Mouse (Mus musculus) ovary, postnatal 36 days (tissue): ENCODE results near the gene Vsig1.

Experiments
- DNase-seq: peaks from one replicate; pipeline ENCODE4 v3.0.0; 2022; ENCODE audit warnings: low spot score, mixed read lengths

Gene Vsig1

DNA sequence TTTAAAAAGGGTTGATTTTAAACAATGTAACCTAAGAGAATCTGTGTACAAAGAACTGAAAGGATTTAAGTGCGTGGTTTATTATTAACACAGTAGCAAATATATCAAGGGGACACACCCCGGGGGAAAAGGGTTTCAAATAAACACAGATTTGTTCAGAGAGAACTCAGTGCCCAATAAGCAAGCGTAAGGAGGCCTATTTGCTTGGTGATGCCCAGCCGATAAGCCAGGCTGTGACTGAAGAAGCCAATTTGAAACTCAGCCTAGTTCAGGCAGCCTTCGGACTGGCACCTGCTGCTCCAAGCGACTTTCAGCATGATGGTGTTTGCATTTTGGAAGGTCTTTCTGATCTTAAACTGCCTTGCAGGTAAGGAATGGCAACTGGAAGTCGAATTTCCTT lies at the start of gene Vsig1:
Vsig1 (plus strand) TSS at position 249 of the 400 bp plus-strand sequence.
- no peak for DNase-seq

DNA sequence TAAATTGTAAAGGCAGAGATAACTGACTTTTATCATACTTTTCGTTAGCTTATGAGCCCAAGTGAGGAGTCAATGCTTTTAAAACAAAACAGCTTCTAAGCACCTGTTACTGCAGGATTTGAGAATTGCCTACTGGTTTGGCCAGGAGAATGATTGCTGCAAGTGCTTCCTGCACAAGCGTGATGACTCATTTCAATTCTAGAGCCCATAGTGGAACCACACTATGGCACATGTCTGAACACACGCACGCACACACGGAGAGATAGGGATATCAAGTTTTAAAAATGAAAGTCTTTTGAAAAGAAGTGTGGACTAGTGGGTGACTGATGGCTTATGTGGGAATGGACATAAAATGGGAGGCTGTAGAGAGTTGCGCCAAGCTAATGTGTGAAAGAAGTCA lies 44.6 kb upstream of the Vsig1 start:
- no peak for DNase-seq

DNA sequence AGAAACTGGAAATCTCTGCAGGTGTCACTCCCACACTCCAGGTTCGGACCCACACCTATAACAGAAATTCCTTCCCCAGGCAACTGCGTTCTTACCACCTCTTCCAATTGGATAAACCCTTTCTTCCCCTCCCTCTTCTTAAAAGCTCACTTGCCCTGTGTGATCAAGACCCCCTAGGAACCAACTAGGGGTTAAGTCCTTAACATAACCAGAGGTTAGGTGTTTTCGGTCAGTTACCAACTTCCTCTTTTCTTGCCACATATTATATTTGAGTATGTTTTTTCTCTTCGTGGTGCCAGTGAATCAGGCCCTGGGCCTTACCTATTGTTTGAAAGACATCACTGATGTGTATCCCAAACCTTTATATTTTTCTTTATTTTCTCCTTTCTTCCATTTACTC lies 44.0 kb upstream of the Vsig1 start:
- no peak for DNase-seq

DNA sequence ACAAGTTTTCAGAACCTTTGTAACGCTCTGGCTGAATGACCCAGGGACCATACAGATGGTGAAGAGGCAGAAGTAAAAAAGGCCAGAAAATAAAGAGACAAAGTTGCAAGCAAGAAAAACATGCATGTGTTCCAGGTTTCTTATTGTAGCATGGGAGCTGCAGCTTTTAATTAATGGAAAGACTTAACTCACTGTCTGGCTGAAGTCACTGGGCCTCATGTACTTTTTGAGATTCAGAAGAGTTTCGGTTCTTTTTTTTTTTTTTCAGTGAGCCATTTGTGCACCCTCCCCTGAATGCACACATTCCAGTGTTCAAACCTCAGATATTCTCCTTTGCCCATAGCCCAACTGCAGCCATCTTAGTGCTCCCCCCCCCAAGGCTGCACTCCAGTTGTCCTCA lies 20.2 kb upstream of the Vsig1 start:
- DNase-seq = no peak

DNA sequence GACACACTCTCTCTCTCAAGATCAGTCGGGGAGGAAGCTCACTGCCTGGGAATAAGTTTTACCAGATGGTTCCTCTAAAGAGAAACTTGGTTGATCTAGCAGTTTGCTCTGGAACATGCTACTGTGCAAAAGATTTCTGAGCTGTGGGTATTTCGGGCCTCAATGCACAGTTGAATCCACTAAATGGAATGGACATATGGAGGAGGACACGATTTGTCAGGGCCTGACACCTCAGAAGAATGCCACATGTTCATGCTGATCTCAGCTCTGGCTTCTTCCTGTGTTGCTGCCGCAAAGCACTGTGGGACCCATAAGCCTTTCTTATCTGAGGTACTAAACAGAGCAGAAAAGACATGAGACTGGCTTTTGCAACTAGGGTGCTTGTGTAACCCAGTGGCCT lies 15.6 kb upstream of the Vsig1 start:
- DNase-seq = no peak

DNA sequence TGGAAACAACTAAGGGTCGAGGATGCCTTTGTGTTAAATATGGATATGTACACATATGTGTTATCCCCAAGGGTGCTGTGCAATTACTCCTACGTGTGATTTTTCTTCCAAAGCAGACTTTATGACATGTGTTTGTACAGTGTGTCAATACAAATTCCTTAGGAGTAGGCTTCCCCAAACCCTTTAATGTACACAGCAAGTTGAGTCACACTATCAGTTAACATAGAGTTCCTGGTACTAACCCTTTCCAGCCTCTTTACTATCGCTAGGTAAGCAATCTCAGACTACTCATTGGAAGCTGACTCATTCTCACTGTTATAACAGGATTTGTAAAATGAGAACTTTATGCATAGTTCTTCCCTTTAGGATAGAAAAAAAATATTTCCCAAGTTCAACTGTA lies 3.9 kb upstream of the Vsig1 start:
- no peak for DNase-seq

DNA sequence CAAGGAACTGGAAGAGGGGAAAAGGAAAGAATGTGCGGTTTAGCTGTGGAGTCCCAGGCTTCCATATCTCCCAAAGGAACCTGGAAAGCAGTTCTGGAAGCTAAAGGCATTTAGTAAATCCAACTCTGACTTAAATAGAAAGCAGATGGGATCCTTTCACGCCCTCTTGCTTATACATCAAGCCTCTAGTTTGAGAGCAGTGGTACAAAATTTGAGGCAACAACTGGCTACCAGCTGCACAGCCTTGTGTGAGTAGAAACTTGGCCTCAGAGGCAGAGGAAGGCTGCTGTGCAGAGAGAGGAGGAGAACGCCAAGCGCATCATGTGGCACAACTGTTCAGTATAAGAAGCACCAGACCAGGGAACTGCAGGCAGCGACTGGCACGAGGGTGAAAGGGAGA lies 13.9 kb downstream of the Vsig1 start:
- no peak for DNase-seq

DNA sequence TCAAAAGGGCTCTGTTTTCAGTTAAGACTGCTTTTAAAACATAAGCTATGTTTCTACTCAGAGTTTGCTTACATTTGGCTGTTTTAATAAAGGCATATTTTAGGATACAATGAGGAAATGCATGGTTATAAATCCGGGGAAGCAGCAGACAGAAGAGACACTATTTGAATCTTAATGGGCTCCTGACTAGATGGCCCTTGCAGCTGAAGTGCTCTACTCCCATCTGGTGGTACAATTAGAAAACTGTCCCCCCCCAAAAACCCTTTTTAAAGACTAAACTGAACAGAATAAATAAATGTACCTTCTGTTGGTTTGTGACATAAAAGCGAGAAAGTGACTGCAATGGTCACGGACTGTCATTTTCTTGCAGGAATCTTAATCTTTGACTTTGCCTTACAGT lies 24.7 kb downstream of the Vsig1 start:
- no peak for DNase-seq

DNA sequence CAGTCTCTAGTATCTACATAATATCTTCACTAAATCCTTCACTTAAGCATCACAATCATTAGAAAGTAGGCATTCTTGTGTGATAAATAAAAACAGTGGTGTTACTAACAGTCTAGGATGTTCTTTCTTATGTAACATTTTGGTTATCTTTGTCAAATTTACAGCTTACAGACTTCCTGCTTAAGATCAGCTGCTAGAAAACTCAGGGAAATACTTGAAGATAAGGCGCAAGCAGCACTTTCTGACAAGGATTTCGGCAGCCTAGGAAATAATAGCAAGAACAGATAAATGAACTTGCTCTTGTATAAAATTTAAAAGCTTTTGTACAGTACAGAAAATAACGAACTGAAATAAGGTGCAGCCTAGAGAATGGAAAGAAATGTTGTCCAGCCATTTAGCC lies 25.9 kb downstream of the Vsig1 start:
- no peak for DNase-seq

DNA sequence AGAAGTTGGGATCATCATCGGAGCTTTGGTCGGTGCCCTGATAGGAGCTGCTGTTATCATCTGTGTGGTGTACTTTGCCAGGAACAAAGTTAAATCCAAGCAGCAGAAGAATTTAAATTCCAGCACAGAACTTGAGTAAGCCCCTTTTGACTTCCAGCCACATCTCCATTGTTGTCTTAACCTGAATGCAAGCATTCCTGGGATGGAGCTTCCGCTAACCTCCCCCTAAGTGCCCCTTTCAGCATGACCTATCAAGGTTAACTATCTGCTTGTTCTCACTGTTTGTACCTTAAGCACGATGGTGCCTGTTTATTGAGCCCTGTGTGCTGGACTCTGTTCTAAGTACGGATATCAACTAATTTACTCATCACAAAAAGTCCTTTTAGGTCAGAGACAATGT lies 28.9 kb downstream of the Vsig1 start:
- no peak for DNase-seq

DNA sequence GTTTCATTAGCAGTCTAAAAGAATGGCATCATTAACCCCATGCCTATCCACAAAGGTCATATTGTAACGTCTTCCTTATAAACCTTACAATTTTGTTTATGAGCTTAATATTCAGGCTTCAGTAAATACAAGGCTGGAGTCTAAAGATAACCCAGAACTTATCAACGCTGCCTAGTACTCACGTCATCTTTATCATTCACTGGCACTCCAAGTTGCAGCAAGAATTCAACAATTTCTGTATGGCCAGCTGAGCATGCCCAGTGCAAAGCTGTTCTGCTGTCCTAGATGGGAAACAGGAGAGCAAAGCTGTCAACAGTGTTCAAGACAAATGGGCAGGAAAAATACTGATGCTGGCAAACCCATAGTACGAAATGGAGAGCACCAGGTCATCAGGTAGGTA lies 46.2 kb downstream of the Vsig1 start:
- DNase-seq = no peak

DNA sequence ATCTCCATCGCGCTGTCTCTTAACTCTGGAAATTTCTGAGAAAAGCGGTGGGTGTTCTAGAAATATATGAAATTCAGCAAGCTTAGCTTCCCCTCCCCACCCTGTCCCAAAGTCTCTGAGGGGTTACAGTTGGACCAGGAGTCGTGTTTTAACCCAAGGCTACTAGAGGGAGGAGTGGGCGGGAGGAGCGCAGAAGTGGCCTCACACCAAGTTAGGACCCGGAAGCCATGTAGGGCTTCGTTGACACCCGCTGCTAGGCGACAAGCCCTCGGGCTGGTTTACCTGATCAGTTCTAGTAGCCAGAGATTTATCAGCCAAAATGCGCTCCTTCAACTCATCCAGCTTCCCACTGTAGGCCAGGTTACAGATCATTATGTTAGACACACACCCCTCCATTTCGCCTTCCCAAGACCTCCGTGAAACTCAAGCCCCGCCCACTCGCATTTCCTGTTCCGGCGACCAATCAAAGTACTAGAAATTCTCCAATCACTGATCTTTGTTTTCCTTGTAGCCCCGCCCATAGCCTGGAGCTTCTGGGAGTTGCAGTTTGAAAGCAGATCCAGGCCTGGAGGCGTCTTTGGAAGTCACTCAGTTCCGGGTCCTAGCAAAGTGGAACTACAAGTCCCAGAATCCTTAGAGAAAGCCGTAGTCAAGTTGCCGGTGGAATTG lies 49.0 kb downstream of the Vsig1 start, which contains the start of the genes Psmd10 and Atg4a:
Psmd10 (minus strand) TSS at position 457 of the 669 bp plus-strand sequence.
Atg4a (plus strand) TSS at position 636 of the 669 bp plus-strand sequence.
- peak; percentile 80 for DNase-seq

DNA sequence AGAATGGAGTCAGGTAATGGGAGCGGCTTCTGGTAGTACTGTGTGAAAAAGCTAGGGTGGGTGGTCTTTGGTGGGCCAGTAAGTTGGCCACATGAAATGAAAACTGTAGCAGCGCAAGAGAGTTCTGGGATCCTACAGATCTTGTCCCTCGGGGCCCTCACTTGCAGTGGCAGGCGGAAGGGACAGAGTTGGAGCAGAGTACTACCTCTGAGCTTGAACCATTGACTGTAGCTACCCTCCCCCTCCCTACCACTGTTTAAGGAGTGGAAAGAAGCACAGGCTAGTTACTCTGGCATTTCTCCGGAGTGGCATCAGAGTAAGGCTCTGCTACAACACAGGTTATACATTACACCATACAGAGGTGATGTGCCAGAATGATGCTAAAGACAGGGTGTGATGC lies 49.6 kb downstream of the Vsig1 start:
- DNase-seq = no peak

DNA sequence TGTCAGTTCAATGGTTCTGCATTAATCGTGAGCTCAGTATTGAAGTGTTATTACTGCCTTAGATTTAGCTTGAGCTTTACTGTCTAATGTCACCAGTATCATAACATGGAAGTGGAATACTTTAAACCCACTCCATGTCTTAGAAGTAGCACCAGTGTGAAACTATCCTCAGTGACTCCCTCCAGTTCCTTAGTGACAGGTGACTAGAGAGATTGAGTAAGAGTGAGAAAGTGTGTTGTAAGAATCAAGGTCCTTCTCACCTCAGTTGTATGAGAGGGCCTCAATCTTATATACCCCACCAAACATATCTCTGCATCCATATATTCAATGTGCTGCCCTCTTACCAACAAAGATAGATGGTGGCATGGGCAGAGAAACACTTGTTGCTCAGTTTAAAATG lies 71.5 kb downstream of the Vsig1 start:
- no peak for DNase-seq

DNA sequence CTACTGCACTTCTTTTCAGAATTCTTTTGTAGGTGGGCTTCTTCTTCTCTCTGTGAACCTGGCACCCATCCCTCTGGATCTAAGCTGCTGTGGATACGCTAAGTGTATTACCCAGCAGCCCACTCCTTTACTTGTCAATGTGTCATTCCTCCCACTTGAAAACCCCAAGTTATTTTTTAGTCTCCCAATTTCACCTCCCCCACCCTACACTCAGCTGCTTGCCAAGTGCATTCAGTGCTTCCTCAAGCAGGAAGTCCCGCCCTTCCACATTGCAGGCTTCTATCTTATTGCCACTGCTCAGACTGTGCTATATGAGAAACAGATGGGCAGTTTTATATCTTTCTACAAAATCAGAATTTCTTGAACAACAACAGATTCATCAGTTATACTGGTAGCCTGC lies 72.1 kb downstream of the Vsig1 start:
- no peak for DNase-seq

DNA sequence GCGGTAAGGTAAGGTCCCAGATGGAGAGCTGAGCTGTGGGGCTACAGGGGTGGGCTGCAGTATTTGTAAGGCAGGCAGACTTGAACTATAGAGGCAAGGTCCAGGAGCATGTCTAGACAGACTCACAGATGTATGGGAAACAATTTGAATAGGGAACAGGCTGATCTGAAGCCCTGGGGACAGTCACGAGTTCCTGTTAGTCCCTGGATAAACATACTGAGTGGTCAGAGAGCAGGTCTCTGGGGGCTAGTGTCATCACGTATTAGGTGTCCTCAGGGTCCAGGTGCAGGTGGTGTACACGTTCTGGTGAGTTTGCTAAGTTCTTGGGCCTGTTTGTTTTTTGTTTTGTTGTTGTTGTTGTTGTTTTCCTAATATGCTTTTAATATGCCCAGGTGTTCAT lies 72.8 kb downstream of the Vsig1 start:
- DNase-seq = no peak

DNA sequence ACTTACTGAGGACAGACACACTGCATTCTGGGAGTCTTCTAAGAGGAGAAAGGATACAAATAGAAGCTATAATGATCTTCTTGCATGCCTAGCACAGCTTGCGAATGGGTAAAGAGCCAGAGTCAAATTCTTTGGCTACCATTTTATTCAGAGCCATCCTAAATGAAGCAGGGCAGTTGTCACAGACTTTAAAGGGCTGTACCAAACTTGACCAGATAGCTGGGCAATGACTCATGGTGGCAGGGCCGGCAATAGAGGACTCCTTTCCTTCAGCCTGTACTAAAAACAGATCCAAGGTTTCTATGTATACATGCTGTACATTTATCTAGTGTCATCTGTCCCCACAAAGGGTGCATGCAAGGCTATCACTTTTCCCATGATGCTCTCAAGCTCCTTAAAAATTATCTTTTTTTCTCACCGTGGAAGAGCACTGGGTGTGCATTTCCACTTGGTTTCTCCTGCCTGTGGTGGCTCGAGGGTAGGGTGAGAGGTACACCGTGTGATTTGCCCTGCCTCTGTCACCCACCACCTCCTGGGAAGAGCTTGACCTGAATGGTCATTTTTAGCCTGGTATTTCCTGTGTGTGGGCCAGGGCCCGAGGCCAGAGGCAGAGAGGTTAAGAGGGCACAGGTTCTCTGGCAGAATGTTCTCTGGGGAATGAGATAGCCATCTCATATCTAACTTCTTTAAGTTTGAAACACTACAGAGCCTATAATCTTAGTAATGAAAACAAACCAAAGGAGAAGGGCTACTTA lies 76.0 kb downstream of the Vsig1 start:
- no peak for DNase-seq

DNA sequence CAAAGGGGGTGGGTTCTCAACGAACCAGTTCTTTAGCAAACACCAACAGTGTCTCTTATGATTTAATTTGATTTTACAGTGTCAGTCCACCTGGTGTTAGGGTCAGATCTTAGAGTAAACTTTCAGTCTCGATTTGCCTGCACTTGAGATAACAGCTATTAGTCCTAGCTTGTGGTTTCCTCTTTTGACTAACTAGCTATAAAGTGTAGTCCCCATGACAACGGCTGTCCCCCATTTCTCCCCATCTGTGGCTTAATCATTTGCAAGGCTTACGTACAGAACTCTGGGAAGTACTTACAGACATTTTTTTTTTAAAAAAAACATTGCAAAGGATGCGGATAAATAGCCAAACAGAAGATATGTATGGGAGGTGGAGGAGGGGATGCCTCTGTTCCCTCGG lies 77.4 kb downstream of the Vsig1 start:
- no peak for DNase-seq

DNA sequence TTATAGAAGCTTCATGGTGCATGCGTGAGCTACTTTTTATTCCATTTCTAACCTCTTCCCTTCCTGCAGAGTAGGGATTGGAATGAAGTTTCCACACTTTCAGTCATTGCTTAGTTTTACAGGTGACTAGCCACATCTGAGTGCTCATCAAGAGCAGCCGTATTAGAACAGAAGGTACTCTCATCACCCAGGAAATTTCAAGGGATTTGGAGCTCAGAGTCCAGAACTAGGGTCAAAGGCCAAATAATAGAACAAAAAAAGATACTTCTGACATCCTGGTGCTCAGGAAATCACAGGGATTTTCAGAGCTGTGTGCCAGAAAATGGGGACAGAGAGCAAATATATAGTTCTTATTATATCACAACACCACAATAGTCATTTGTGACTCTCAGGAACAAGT lies 77.8 kb downstream of the Vsig1 start:
- DNase-seq = no peak
